Mouse (Mus musculus) kidney, postnatal 0 days (tissue): ENCODE measurements around the gene Wee1. TPM values are rescaled to one million over a fixed set of nuclear protein-coding genes. Genes with fewer than 3 reads are reported as not detected.
A peak's percentile ranks its signal among the peaks of the same experiment; 100 is the strongest.

ENCODE experiments used
- ATAC-seq: fragments of 200-750 bp; cut with Nextera tagmentation; replicated peaks from 2 replicates; pipeline ENCODE4 v1.8.0; 2017; ENCODE audit warnings: low read depth, moderate number of reproducible peaks, moderate TSS enrichment, moderate library complexity; ENCODE audit not compliant: low FRiP score
- DNase-seq: peaks from one replicate; pipeline ENCODE4 v3.0.0-alpha.2; 2016; ENCODE audit warnings: low spot score
- H3K27ac ChIP-seq: fragments of 300-500 bp; sonication (generic); 2 replicates; pipeline ENCODE4 v1.5.1; 2014; ENCODE audit warnings: mild to moderate bottlenecking
- H3K27me3 ChIP-seq: fragments of 300-500 bp; sonication (generic); 2 replicates; pipeline ENCODE4 v1.6.1; 2014; ENCODE audit warnings: low read length, mixed read lengths; ENCODE audit not compliant: insufficient read depth
- H3K36me3 ChIP-seq: fragments of 300-500 bp; sonication (generic); 2 replicates; pipeline ENCODE4 v1.6.1; 2014; ENCODE audit warnings: low read length, mixed read lengths; ENCODE audit not compliant: insufficient read depth
- H3K4me1 ChIP-seq: fragments of 300-500 bp; sonication (generic); replicated peaks from 2 replicates; pipeline ENCODE4 v1.6.1; 2014; ENCODE audit warnings: antibody characterized with exemption, low read length, mixed read lengths; ENCODE audit not compliant: insufficient read depth
- H3K4me2 ChIP-seq: fragments of 300-500 bp; sonication (generic); 2 replicates; pipeline ENCODE4 v1.6.1; 2014; ENCODE audit warnings: mild to moderate bottlenecking, low read length, moderate library complexity, mixed read lengths
- H3K4me3 ChIP-seq: fragments of 300-500 bp; sonication (generic); replicated peaks from 2 replicates; pipeline ENCODE4 v1.5.1; 2014; ENCODE audit warnings: low read depth, low read length
- H3K9ac ChIP-seq: fragments of 300-500 bp; sonication (generic); 2 replicates; pipeline ENCODE4 v1.6.1; 2014; ENCODE audit warnings: low read depth, low read length
- H3K9me3 ChIP-seq: fragments of 300-500 bp; sonication (generic); replicated peaks from 2 replicates; pipeline ENCODE4 v1.6.1; 2016; ENCODE audit warnings: low read length, inconsistent platforms, mixed read lengths
- CTCF ChIP-seq: IDR thresholded peaks from 2 replicates; pipeline ENCODE4 v1.5.1; 2016; ENCODE audit warnings: antibody characterized with exemption, low read depth, mild to moderate bottlenecking, moderate library complexity
- WGBS: fragments of 180-500 bp; shearing (Covaris S2); extraction: QIAGEN DNeasy Blood & Tissue Kit; methylation state at CpG from one replicate; pipeline ENCODE4 v1.1.7; 2014; 5-methylcytosine and 5-hydroxymethylcytosine counted together
- polyA plus RNA-seq: library from polyadenylated mRNA; unstranded; fragments of >200 nt; fragmentation: Nextera tagmentation; extraction: Ambion mirVana; gene quantifications from 2 replicates; pipeline ENCODE4 v1.2.1, GENCODE M21; 2015

The Wee1 gene
- polyA plus RNA-seq, 1 experiment from 2014 or later, result 16.9 TPM

- Histone ChIP-seq H3K4me2 (no peak overlapping the region), H3K4me3 (no peak overlapping the region), H3K27me3 (no peaks in the 10 kb centered on the region), H3K36me3 (no peaks in the 10 kb centered on the region), H3K9ac (no peak overlapping the region), H3K27ac (no peak overlapping the region), H3K9me3 (no peaks in the 10 kb centered on the region), H3K4me1 (no peaks in the 10 kb centered on the region)
- ATAC-seq (no peak), DNase-seq (no peak)
- TF ChIP-seq CTCF, result no peak
- 90% methylated on average over 7 of the region's 7 CpGs for WGBS
Observed at GRCm38 (mm10) chr7:110179208-110179607, 57.4 kb downstream of the Wee1 start.

GRCm38 (mm10) chr7:110180613-110181012, 58.8 kb downstream of the Wee1 start:
- Histone ChIP-seq H3K4me1 (no peaks in the 10 kb centered on the region), H3K4me2 (no peak overlapping the region), H3K9ac (no peak overlapping the region), H3K36me3 (no peaks in the 10 kb centered on the region), H3K27me3 (no peaks in the 10 kb centered on the region), H3K27ac (no peak overlapping the region), H3K9me3 (no peaks in the 10 kb centered on the region), H3K4me3 (no peak overlapping the region)
- ATAC-seq (no peak), DNase-seq (no peak)
- no peak for TF ChIP-seq CTCF

DNA sequence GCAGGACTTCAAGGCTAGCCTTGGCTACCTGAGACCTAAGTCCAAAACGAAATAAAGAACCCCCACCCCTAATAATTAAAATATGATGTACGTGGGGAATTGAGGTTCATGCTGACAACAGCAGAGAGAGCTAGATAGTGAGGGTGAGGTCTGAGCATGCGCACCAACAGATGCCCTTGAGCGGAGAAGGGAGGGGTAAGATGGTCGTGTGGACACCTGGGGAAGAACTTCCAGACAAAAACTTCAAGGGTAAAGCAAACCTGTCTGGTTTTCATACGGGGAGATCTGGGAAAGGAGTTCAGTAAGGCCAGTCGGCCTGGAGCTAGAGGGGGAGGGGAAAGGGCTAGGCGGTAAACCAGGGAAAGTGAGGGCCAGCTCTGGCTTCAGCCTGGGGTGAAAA, 59.6 kb downstream of the Wee1 start:
- 65% methylated on average over 8 of the region's 8 CpGs for WGBS
- TF ChIP-seq CTCF, result no peak
- H3K27me3 ChIP-seq, result no peaks in the 10 kb centered on the region
- ATAC-seq (no peak), DNase-seq (no peak)
- H3K4me1 ChIP-seq, result no peaks in the 10 kb centered on the region
- H3K4me2 ChIP-seq, result no peak overlapping the region
- H3K9ac ChIP-seq, result no peak overlapping the region
- H3K36me3 ChIP-seq, result no peaks in the 10 kb centered on the region
- H3K27ac ChIP-seq, result no peak overlapping the region
- H3K9me3 ChIP-seq, result no peaks in the 10 kb centered on the region
- H3K4me3 ChIP-seq, result no peak overlapping the region

DNA sequence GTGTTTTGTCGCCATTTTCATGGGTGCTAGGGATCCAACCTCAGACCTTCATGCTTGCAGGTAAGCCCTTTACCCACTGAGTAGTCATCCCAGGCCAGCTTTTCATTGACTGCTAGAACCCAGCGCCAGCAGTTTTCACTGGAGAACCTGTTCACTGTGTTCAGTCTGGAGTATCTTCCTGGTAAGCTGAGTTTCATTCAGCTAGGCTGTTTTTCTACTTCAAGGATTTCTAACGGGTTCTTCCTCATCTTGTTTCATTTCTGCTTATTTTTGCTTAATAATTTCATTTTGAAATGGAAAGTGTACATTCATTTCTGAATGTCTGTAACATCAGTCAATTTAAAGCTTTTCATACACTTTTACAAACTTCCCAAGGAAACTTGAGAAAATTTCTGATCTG, 62.8 kb downstream of the Wee1 start:
- Histone ChIP-seq H3K4me1 (no peaks in the 10 kb centered on the region), H3K27ac (no peak overlapping the region), H3K9ac (no peak overlapping the region), H3K4me3 (no peak overlapping the region), H3K9me3 (no peaks in the 10 kb centered on the region), H3K36me3 (no peaks in the 10 kb centered on the region), H3K4me2 (no peak overlapping the region), H3K27me3 (no peaks in the 10 kb centered on the region)
- no peak for TF ChIP-seq CTCF
- ATAC-seq, result no peak
- WGBS, result 91% methylated on average over 3 of the region's 3 CpGs
- DNase-seq, result no peak

- Histone ChIP-seq H3K36me3 (no peaks in the 10 kb centered on the region), H3K4me1 (no peaks in the 10 kb centered on the region), H3K27me3 (no peaks in the 10 kb centered on the region), H3K9ac (no peak overlapping the region), H3K27ac (peak overlapping the region; percentile 76), H3K4me3 (no peak overlapping the region), H3K4me2 (no peak overlapping the region), H3K9me3 (no peaks in the 10 kb centered on the region)
- DNase-seq (peak; percentile 61), ATAC-seq (no peak; the same call in 1 of the 2 replicates)
- TF ChIP-seq CTCF, result no peak
- 21% methylated on average over 7 of the region's 7 CpGs for WGBS
Observed at GRCm38 (mm10) chr7:110189951-110190350, 68.1 kb downstream of the Wee1 start.

Other genes with a start within 250 kb of the Wee1 start
- gene Dennd5a, start 161.6 kb upstream of the Wee1 start, polyA plus RNA-seq, result 32.3 and 35.0 TPM in 2 replicates
- 72.9 and 75.0 TPM in 2 replicates for gene Tmem41b, start 135.1 kb upstream of the Wee1 start, polyA plus RNA-seq
- gene Ipo7, start 103.8 kb upstream of the Wee1 start, polyA plus RNA-seq, result 27.5 and 30.6 TPM in 2 replicates
- gene Zfp143, start 60.8 kb upstream of the Wee1 start, polyA plus RNA-seq, result 10.5 and 12.0 TPM in 2 replicates
- 23.3 and 26.0 TPM in 2 replicates for gene Swap70, start 99.7 kb downstream of the Wee1 start, polyA plus RNA-seq